Mouse (Mus musculus) G1E (cell line): Measurements from ENCODE around the gene Fibcd1.

ENCODE experiments used
- CTCF ChIP-seq: IDR thresholded peaks from 2 replicates; pipeline ENCODE4 v1.5.1; 2012; ENCODE audit warnings: low read depth, low read length, inconsistent platforms, mixed read lengths
- GATA1 ChIP-seq: IDR thresholded peaks from 2 replicates; pipeline ENCODE4 v1.6.1; 2012; ENCODE audit warnings: borderline replicate concordance, low read length, inconsistent platforms, mixed read lengths
- POLR2AphosphoS5 ChIP-seq: IDR thresholded peaks from 2 replicates; pipeline ENCODE4 v1.6.1; 2012; ENCODE audit warnings: low read depth, low read length, inconsistent platforms; ENCODE audit not compliant: insufficient replicate concordance

- TF ChIP-seq CTCF (no peak), GATA1 (no peak), POLR2AphosphoS5 (no peak)
Observed at GRCm38 (mm10) chr2:31779258-31779657, 66.5 kb downstream of the Fibcd1 start.
